Mouse (Mus musculus) myocyte (in vitro differentiated cells): ENCODE measurements around the gene Kalrn.

ENCODE experiments used
- CEBPB ChIP-seq: IDR thresholded peaks from 2 replicates; pipeline ENCODE4 v1.6.1; 2011; ENCODE audit warnings: mild to moderate bottlenecking, moderate library complexity; ENCODE audit not compliant: poor library complexity, insufficient read depth, severe bottlenecking
- MAX ChIP-seq: IDR thresholded peaks from one replicate; pipeline ENCODE4 v1.6.1; 2011; ENCODE audit warnings: low read depth, mild to moderate bottlenecking, control low read depth
- MYOD1 ChIP-seq, 3 experiments: IDR thresholded peaks; one replicate each; pipeline ENCODE4 v1.6.1; 2011; ENCODE audit warnings: control low read depth in 2 of 3, low read depth in 2 of 3, mild to moderate bottlenecking in 2 of 3, moderate library complexity in 1 of 3; ENCODE audit not compliant: insufficient read length in 2 of 3, control insufficient read depth in 1 of 3
- MYOG ChIP-seq, 3 experiments: IDR thresholded peaks; one replicate each; pipeline ENCODE4 v1.6.1; 2011; ENCODE audit warnings: control low read depth in 2 of 3, low read depth in 2 of 3, mild to moderate bottlenecking in 2 of 3; ENCODE audit not compliant: insufficient read length in 2 of 3, control insufficient read depth in 1 of 3, insufficient read depth in 1 of 3
- POLR2A ChIP-seq: IDR thresholded peaks from one replicate; pipeline ENCODE4 v1.6.1; 2011; ENCODE audit warnings: low read depth, mild to moderate bottlenecking, control low read depth, moderate library complexity; ENCODE audit not compliant: insufficient read length
- POLR2AphosphoS2 ChIP-seq: IDR thresholded peaks from one replicate; pipeline ENCODE4 v1.6.1; 2011; ENCODE audit warnings: low read depth, control low read depth; ENCODE audit not compliant: insufficient read length
- SRF ChIP-seq: IDR thresholded peaks from one replicate; pipeline ENCODE4 v1.6.1; 2011; ENCODE audit warnings: low read depth; ENCODE audit not compliant: control insufficient read depth, insufficient read length
- TCF12 ChIP-seq: IDR thresholded peaks from one replicate; pipeline ENCODE4 v1.6.1; 2011; ENCODE audit warnings: mild to moderate bottlenecking, control low read depth; ENCODE audit not compliant: poor library complexity, insufficient read depth, severe bottlenecking
- USF1 ChIP-seq: IDR thresholded peaks from one replicate; pipeline ENCODE4 v1.6.1; 2011; ENCODE audit warnings: low read depth, mild to moderate bottlenecking, control low read depth, moderate library complexity

GRCm38 (mm10) chr16:34310363-34310762, 263.0 kb downstream of the Kalrn start:
- TF ChIP-seq POLR2A: no peak
- TF ChIP-seq MYOG (IDR thresholded peaks at IDR 0.05; ENCODE audit: control insufficient read depth in 1 of 3, insufficient read depth in 1 of 3, insufficient read length in 2 of 3, low read depth in 2 of 3): no peak
- TF ChIP-seq MAX: no peak
- TF ChIP-seq CEBPB: no peak
- no peak for TF ChIP-seq TCF12
- TF ChIP-seq POLR2AphosphoS2: no peak
- TF ChIP-seq SRF: no peak
- no peak for TF ChIP-seq USF1
- no peak for TF ChIP-seq MYOD1 (IDR thresholded peaks at IDR 0.05; ENCODE audit: control insufficient read depth in 1 of 3, insufficient read length in 2 of 3, low read depth in 2 of 3)
